Mouse (Mus musculus) midbrain, embryonic 15.5 days (tissue): Measurements from ENCODE around the gene Trim50. TPM values are rescaled to one million over a fixed set of nuclear protein-coding genes. Genes with fewer than 3 reads are reported as not detected.

Experiments used
- ATAC-seq: fragments of 200-750 bp; cut with Nextera tagmentation; replicated peaks from 2 replicates; pipeline ENCODE4 v1.8.0; 2017; ENCODE audit warnings: moderate TSS enrichment
- H3K27ac ChIP-seq: fragments of 300-500 bp; sonication (generic); 2 replicates; pipeline ENCODE4 v1.5.1; 2015; ENCODE audit warnings: mild to moderate bottlenecking, inconsistent platforms
- H3K27me3 ChIP-seq: fragments of 300-500 bp; sonication (generic); replicated peaks from 2 replicates; pipeline ENCODE4 v1.6.1; 2015; ENCODE audit warnings: inconsistent platforms
- H3K36me3 ChIP-seq: fragments of 300-500 bp; sonication (generic); replicated peaks from 2 replicates; pipeline ENCODE4 v1.6.1; 2015; ENCODE audit warnings: inconsistent platforms
- H3K4me1 ChIP-seq: fragments of 300-500 bp; sonication (generic); 2 replicates; pipeline ENCODE4 v1.6.1; 2015; ENCODE audit warnings: inconsistent platforms
- H3K4me2 ChIP-seq: fragments of 300-500 bp; sonication (generic); 2 replicates; pipeline ENCODE4 v1.6.1; 2015; ENCODE audit warnings: inconsistent platforms, mild to moderate bottlenecking, moderate library complexity
- H3K4me3 ChIP-seq: fragments of 300-500 bp; sonication (generic); 2 replicates; pipeline ENCODE4 v1.5.1; 2015; ENCODE audit warnings: mild to moderate bottlenecking, inconsistent platforms
- H3K9ac ChIP-seq: fragments of 300-500 bp; sonication (generic); 2 replicates; pipeline ENCODE4 v1.6.1; 2015; ENCODE audit warnings: mild to moderate bottlenecking, inconsistent platforms
- H3K9me3 ChIP-seq: fragments of 300-500 bp; sonication (generic); 2 replicates; pipeline ENCODE4 v1.6.1; 2016; ENCODE audit warnings: inconsistent platforms
- WGBS: fragments of 180-500 bp; shearing (Covaris S2); methylation state at CpG from one replicate; pipeline ENCODE4 v1.1.7; 2015; ENCODE audit warnings: mixed read lengths; 5-methylcytosine and 5-hydroxymethylcytosine counted together
- microRNA-seq: library from miRNA; unstranded; fragments of <30 nt; microRNA quantifications from one replicate; pipeline ENCODE4, GENCODE M21; 2016
- polyA plus RNA-seq: library from polyadenylated mRNA; unstranded; fragments of >200 nt; fragmentation: Nextera tagmentation; extraction: Ambion mirVana; gene quantifications from 2 replicates; pipeline ENCODE4 v1.2.1, GENCODE M21; 2015

The Trim50 gene
- polyA plus RNA-seq, 1 experiment from 2014 or later, result not detected

GRCm38 (mm10) chr5:135404623-135405022 lies 51.5 kb downstream of the Trim50 start:
- Histone ChIP-seq H3K9ac (no peak overlapping the region), H3K9me3 (no peaks in the 10 kb centered on the region), H3K4me3 (peak overlapping the region; percentile 8; the same call in 1 of the 2 replicates), H3K36me3 (no peaks in the 10 kb centered on the region; the same call in 1 of the 2 replicates), H3K4me1 (peaks cover 5% of the 10 kb centered on the region; the same call in 1 of the 2 replicates), H3K4me2 (peak overlapping the region; percentile 38), H3K27me3 (no peaks in the 10 kb centered on the region), H3K27ac (no peak overlapping the region)
- 25% methylated on average over 20 of the region's 20 CpGs for WGBS
- ATAC-seq, result peak; percentile 79

- Histone ChIP-seq H3K36me3 (no peaks in the 10 kb centered on the region; the same call in 1 of the 2 replicates), H3K9ac (no peak overlapping the region), H3K9me3 (no peaks in the 10 kb centered on the region), H3K4me2 (no peak overlapping the region), H3K27ac (no peak overlapping the region), H3K4me1 (peaks cover 5% of the 10 kb centered on the region; the same call in 1 of the 2 replicates), H3K4me3 (no peak overlapping the region), H3K27me3 (no peaks in the 10 kb centered on the region)
- WGBS, result 84% methylated on average over 9 of the region's 9 CpGs
- no peak for ATAC-seq
Observed at GRCm38 (mm10) chr5:135405437-135405836, 52.3 kb downstream of the Trim50 start.

GRCm38 (mm10) chr5:135408114-135408513 lies 55.0 kb downstream of the Trim50 start:
- Histone ChIP-seq H3K4me2 (no peak overlapping the region), H3K27ac (no peak overlapping the region), H3K4me1 (peaks cover 5% of the 10 kb centered on the region; the same call in 1 of the 2 replicates), H3K4me3 (no peak overlapping the region), H3K9me3 (no peaks in the 10 kb centered on the region), H3K9ac (no peak overlapping the region), H3K27me3 (no peaks in the 10 kb centered on the region), H3K36me3 (peaks cover 8% of the 10 kb centered on the region; the same call in 1 of the 2 replicates)
- 94% methylated on average over 4 of the region's 4 CpGs for WGBS
- no peak for ATAC-seq

GRCm38 (mm10) chr5:135410266-135410665 lies 57.2 kb downstream of the Trim50 start:
- H3K4me2 ChIP-seq, result no peak overlapping the region
- no peaks in the 10 kb centered on the region for H3K9me3 ChIP-seq
- no peaks in the 10 kb centered on the region for H3K27me3 ChIP-seq
- 94% methylated on average over 9 of the region's 9 CpGs for WGBS
- no peak overlapping the region for H3K27ac ChIP-seq
- H3K4me1 ChIP-seq, result no peaks in the 10 kb centered on the region
- H3K36me3 ChIP-seq, result peaks cover 13% of the 10 kb centered on the region
- no peak for ATAC-seq
- H3K4me3 ChIP-seq, result no peak overlapping the region
- H3K9ac ChIP-seq, result no peak overlapping the region

Small RNA genes within 50 kb of the gene (microRNA-seq; reads per million reads assigned to microRNA genes)
- gene Mir7033, result 2.2 reads per million, percentile 7 among the genes with 10 or more reads in this experiment

Other genes with a start within 250 kb of the Trim50 start
- gene Tbl2, start 203.6 kb upstream of the Trim50 start, polyA plus RNA-seq, result 13.2 and 13.4 TPM in 2 replicates
- gene Bcl7b, start 185.0 kb upstream of the Trim50 start, polyA plus RNA-seq, result 41.8 and 48.4 TPM in 2 replicates
- 30.5 and 30.9 TPM in 2 replicates for gene Baz1b, start 166.0 kb upstream of the Trim50 start, polyA plus RNA-seq
- gene Fzd9, start 102.1 kb upstream of the Trim50 start, polyA plus RNA-seq, result 11.5 and 15.4 TPM in 2 replicates
- gene Fkbp6, start 3.3 kb upstream of the Trim50 start, polyA plus RNA-seq, result 0.18 TPM in 1 of 2 replicates, not detected in the other
- gene Nsun5, start 16.7 kb downstream of the Trim50 start, polyA plus RNA-seq, result 35.3 and 37.3 TPM in 2 replicates
- 11.4 and 11.8 TPM in 2 replicates for gene Pom121, start 41.3 kb downstream of the Trim50 start, polyA plus RNA-seq
- gene Hip1, start 191.8 kb downstream of the Trim50 start, polyA plus RNA-seq, result 37.6 and 38.2 TPM in 2 replicates
- gene Ccl26, start 210.3 kb downstream of the Trim50 start, polyA plus RNA-seq, result not detected in 2 replicates
- 1.2 and 2.8 TPM in 2 replicates for gene Ccl24, start 219.8 kb downstream of the Trim50 start, polyA plus RNA-seq